Mouse (Mus musculus) testis, adult 2 months (tissue): ENCODE measurements around the gene H2-DMa.

Experiments used
- CTCF ChIP-seq: fragments of 200-500 bp; IDR thresholded peaks from 2 replicates; pipeline ENCODE4 v1.5.1; 2012; ENCODE audit warnings: low read depth, mild to moderate bottlenecking, inconsistent platforms, low read length, moderate library complexity; ENCODE audit not compliant: control insufficient read depth, insufficient read depth, insufficient replicate concordance
- POLR2A ChIP-seq: fragments of 200-500 bp; IDR thresholded peaks from 2 replicates; pipeline ENCODE4 v1.6.1; 2012; ENCODE audit warnings: low read depth, mild to moderate bottlenecking, inconsistent platforms, low read length, moderate library complexity; ENCODE audit not compliant: control insufficient read depth

DNA sequence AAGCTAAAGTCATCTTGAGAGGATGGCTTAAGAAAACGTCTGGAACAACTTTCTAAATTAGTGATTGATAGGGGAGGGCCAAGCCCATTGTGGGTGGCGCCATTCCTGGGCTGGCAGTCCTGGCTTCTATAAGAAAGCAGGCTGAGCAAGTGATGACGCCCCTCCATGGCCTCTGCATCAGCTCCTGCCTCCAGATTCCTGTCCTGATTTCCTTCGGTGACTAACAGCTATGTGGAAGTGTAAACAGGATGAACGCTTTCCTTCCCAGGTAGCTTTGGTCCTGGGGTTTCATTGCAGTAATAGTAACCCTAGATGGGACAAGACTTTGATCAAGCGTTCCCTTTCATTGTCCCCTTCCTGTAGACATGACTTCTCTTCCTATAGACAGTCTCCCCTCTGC is 59.7 kb downstream of the H2-DMa start:
- no peak for TF ChIP-seq CTCF
- no peak for TF ChIP-seq POLR2A
